Mouse (Mus musculus): ENCODE measurements at regions not wholly inside any gene's neighbourhood (a gene's known extent, or its start where the extent isn't known, plus 50 kb on each side); places are given as distances from the start of the nearest gene placed in this dataset.
"Not testable (repeated sequence)": the region's sequence is repeated elsewhere in the genome, so short reads cannot be mapped to it uniquely, and the experiment has no call there.

GRCm38 (mm10) chr1:108110984-108111383 is 521.2 kb downstream of the Serpinb8 start:
- no peak for DNase-seq

- no peak for DNase-seq
Measured at GRCm38 (mm10) chr1:108127393-108127792, 537.6 kb downstream of the Serpinb8 start.

- DNase-seq, result no peak
Measured at GRCm38 (mm10) chr1:108132006-108132405, 542.2 kb downstream of the Serpinb8 start.

- not testable (repeated sequence) for DNase-seq
Measured at GRCm38 (mm10) chr1:108135346-108135745, 545.5 kb downstream of the Serpinb8 start.

- DNase-seq, result no peak
Measured at GRCm38 (mm10) chr1:108144114-108144513, 554.3 kb downstream of the Serpinb8 start.

- no peak for DNase-seq
Measured at GRCm38 (mm10) chr1:108181350-108182167, 591.8 kb downstream of the Serpinb8 start.

- no peak for DNase-seq
Measured at GRCm38 (mm10) chr1:108182168-108182539, 592.3 kb downstream of the Serpinb8 start.

GRCm38 (mm10) chr1:108224047-108224446 is 634.2 kb downstream of the Serpinb8 start:
- no peak for DNase-seq

GRCm38 (mm10) chr1:108240152-108240551 is 650.3 kb downstream of the Serpinb8 start:
- no peak for DNase-seq

GRCm38 (mm10) chr1:108255147-108255546 is 665.3 kb downstream of the Serpinb8 start:
- DNase-seq, result no peak

GRCm38 (mm10) chr1:108259355-108259754 is 669.5 kb downstream of the Serpinb8 start:
- DNase-seq, result no peak

GRCm38 (mm10) chr1:108282099-108282498 is 692.3 kb downstream of the Serpinb8 start:
- DNase-seq, result no peak

GRCm38 (mm10) chr1:108286571-108286970 is 696.8 kb downstream of the Serpinb8 start:
- DNase-seq, result no peak

Data from heart, adult 18-20 months (tissue).